Mouse (Mus musculus): ENCODE measurements around the gene Clk2. TPM values are rescaled to one million over a fixed set of nuclear protein-coding genes. Genes with fewer than 3 reads are reported as not detected.

Clk2 gene
- polyA plus RNA-seq (2015; fragmentation: Nextera tagmentation; extraction: Ambion mirVana): 10.9 and 11.8 TPM in 2 replicates

GRCm38 (mm10) chr3:89164506-89165267 is at the start of gene Clk2:
Clk2 (plus strand) TSS chr3:89164795.

GRCm38 (mm10) chr3:89135958-89136357 is 28.6 kb upstream of the Clk2 start, which contains the start of gene Pklr:
Pklr (plus strand) TSS chr3:89136142.

GRCm38 (mm10) chr3:89159616-89160344 is 4.8 kb upstream of the Clk2 start, which contains the start of gene Hcn3:
Hcn3 (minus strand) TSS chr3:89160196.

GRCm38 (mm10) chr3:89177242-89178106 is 12.9 kb downstream of the Clk2 start, which contains the start of gene Scamp3:
Scamp3 (plus strand) TSS chr3:89177473.

GRCm38 (mm10) chr3:89183058-89183958 is 18.7 kb downstream of the Clk2 start, which contains the start of gene Fam189b:
Fam189b (plus strand) TSS chr3:89183143.

GRCm38 (mm10) chr3:89202253-89203141 is 37.9 kb downstream of the Clk2 start, which contains the start of gene Gba:
Gba (plus strand) TSS chr3:89202928.

GRCm38 (mm10) chr3:89214681-89215411 is 50.3 kb downstream of the Clk2 start, which contains the start of gene Thbs3:
Thbs3 (plus strand) TSS chr3:89215180.

Other genes with a start within 250 kb of the Clk2 start
- 10.8 and 13.0 TPM in 2 replicates for gene Ash1l, start 214.2 kb upstream of the Clk2 start, polyA plus RNA-seq (2015; fragmentation: Nextera tagmentation; extraction: Ambion mirVana)
- gene Dap3, start 213.6 kb upstream of the Clk2 start, polyA plus RNA-seq (2015; fragmentation: Nextera tagmentation; extraction: Ambion mirVana): 103 and 117 TPM in 2 replicates
- gene Rusc1, start 71.5 kb upstream of the Clk2 start, polyA plus RNA-seq (2015; fragmentation: Nextera tagmentation; extraction: Ambion mirVana): 11.3 and 11.4 TPM in 2 replicates
- not detected in 2 replicates for gene Gm43738, start 63.7 kb upstream of the Clk2 start, polyA plus RNA-seq (2015; fragmentation: Nextera tagmentation; extraction: Ambion mirVana)
- gene Fdps, start 62.8 kb upstream of the Clk2 start, polyA plus RNA-seq (2015; fragmentation: Nextera tagmentation; extraction: Ambion mirVana): 251 and 535 TPM in 2 replicates
- not detected in 2 replicates for gene Pklr, start 28.7 kb upstream of the Clk2 start, polyA plus RNA-seq (2015; fragmentation: Nextera tagmentation; extraction: Ambion mirVana)
- 0.35 and 0.59 TPM in 2 replicates for gene Hcn3, start 4.6 kb upstream of the Clk2 start, polyA plus RNA-seq (2015; fragmentation: Nextera tagmentation; extraction: Ambion mirVana)
- 63.2 and 67.5 TPM in 2 replicates for gene Scamp3, start 12.7 kb downstream of the Clk2 start, polyA plus RNA-seq (2015; fragmentation: Nextera tagmentation; extraction: Ambion mirVana)
- gene Fam189b, start 18.3 kb downstream of the Clk2 start, polyA plus RNA-seq (2015; fragmentation: Nextera tagmentation; extraction: Ambion mirVana): 16.3 and 16.7 TPM in 2 replicates
- gene Gba, start 38.1 kb downstream of the Clk2 start, polyA plus RNA-seq (2015; fragmentation: Nextera tagmentation; extraction: Ambion mirVana): 35.9 and 40.6 TPM in 2 replicates
- gene Thbs3, start 50.4 kb downstream of the Clk2 start, polyA plus RNA-seq (2015; fragmentation: Nextera tagmentation; extraction: Ambion mirVana): 31.5 and 34.3 TPM in 2 replicates
- 130 and 133 TPM in 2 replicates for gene Mtx1, start 62.3 kb downstream of the Clk2 start, polyA plus RNA-seq (2015; fragmentation: Nextera tagmentation; extraction: Ambion mirVana)
- 0.31 and 0.75 TPM in 2 replicates for gene Muc1, start 64.3 kb downstream of the Clk2 start, polyA plus RNA-seq (2015; fragmentation: Nextera tagmentation; extraction: Ambion mirVana)
- gene Krtcap2, start 81.2 kb downstream of the Clk2 start, polyA plus RNA-seq (2015; fragmentation: Nextera tagmentation; extraction: Ambion mirVana): 245 and 269 TPM in 2 replicates
- gene Trim46, start 81.5 kb downstream of the Clk2 start, polyA plus RNA-seq (2015; fragmentation: Nextera tagmentation; extraction: Ambion mirVana): 0.50 and 0.73 TPM in 2 replicates
- 107 and 126 TPM in 2 replicates for gene Dpm3, start 94.6 kb downstream of the Clk2 start, polyA plus RNA-seq (2015; fragmentation: Nextera tagmentation; extraction: Ambion mirVana)
- gene Slc50a1, start 105.8 kb downstream of the Clk2 start, polyA plus RNA-seq (2015; fragmentation: Nextera tagmentation; extraction: Ambion mirVana): 90.2 and 94.4 TPM in 2 replicates
- 19.8 and 20.1 TPM in 2 replicates for gene Efna1, start 116.3 kb downstream of the Clk2 start, polyA plus RNA-seq (2015; fragmentation: Nextera tagmentation; extraction: Ambion mirVana)
- 5.3 and 6.5 TPM in 2 replicates for gene Efna3, start 158.2 kb downstream of the Clk2 start, polyA plus RNA-seq (2015; fragmentation: Nextera tagmentation; extraction: Ambion mirVana)
- gene Efna4, start 173.2 kb downstream of the Clk2 start, polyA plus RNA-seq (2015; fragmentation: Nextera tagmentation; extraction: Ambion mirVana): 4.4 and 5.6 TPM in 2 replicates
- gene Adam15, start 185.2 kb downstream of the Clk2 start, polyA plus RNA-seq (2015; fragmentation: Nextera tagmentation; extraction: Ambion mirVana): 60.9 and 72.6 TPM in 2 replicates
- 0.07 and 0.08 TPM in 2 replicates for gene Dcst2, start 197.2 kb downstream of the Clk2 start, polyA plus RNA-seq (2015; fragmentation: Nextera tagmentation; extraction: Ambion mirVana)
- 0.17 and 0.26 TPM in 2 replicates for gene Dcst1, start 200.5 kb downstream of the Clk2 start, polyA plus RNA-seq (2015; fragmentation: Nextera tagmentation; extraction: Ambion mirVana)
- 4.1 and 4.6 TPM in 2 replicates for gene Zbtb7b, start 230.0 kb downstream of the Clk2 start, polyA plus RNA-seq (2015; fragmentation: Nextera tagmentation; extraction: Ambion mirVana)
- gene Lenep, start 238.0 kb downstream of the Clk2 start, polyA plus RNA-seq (2015; fragmentation: Nextera tagmentation; extraction: Ambion mirVana): not detected in 2 replicates
- 20.6 and 21.0 TPM in 2 replicates for gene Flad1, start 247.1 kb downstream of the Clk2 start, polyA plus RNA-seq (2015; fragmentation: Nextera tagmentation; extraction: Ambion mirVana)